Mouse (Mus musculus): Measurements from ENCODE around the gene Rilpl1.

DNA sequence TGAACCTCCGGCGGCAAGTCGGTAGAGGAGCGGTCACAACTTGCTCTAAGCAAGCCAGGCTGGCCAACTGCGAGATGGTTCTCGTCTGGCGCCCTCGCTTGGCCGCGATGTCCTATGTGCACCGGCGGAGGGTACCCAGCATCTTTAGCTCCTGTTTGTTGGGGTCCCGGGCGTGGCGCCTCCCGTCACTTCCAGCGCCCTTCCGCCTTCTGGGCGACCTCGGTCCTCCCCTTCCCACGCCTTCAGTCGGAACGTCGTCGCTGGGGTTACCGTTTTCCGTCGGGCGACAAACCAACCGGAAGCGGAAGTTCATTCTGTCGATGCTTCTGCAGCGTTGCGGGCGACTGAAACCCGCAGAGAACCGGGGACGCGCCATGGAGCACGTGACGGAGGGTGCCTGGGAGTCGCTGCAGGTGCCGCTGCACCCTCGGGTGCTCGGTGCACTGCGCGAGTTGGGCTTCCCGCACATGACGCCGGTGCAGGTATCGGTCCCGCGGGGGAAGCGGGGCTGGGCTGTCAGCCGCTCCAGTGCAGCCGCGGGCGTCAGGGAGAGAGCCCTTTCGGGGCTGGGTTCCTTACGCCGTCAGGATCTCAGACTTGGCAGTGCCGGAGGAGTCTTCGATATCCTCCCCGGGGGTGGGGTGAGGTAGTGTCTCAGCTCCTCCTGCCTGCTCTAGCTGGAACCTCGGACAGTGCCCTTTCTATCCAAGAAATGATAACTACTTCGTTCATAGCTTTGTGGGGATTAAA lies 21.5 kb upstream of the Rilpl1 start, which contains the start of gene Ddx55:
- TF ChIP-seq POLR2A (IDR thresholded peaks at IDR 0.05; ENCODE audit: low read depth, low read length), result peak; percentile 81
- peak; percentile 39; the same call in 1 of the 2 replicates for TF ChIP-seq CTCF (IDR thresholded peaks at IDR 0.05; ENCODE audit: borderline replicate concordance, insufficient read depth, low read length)

All from embryonic fibroblast, embryonic 13.5 days (primary cell).